Mouse (Mus musculus) brain, embryonic 14.5 days (tissue): ENCODE data around the gene Fam243. TPM values are rescaled to one million over a fixed set of nuclear protein-coding genes. Genes with fewer than 3 reads are reported as not detected.

Source experiments
- DNase-seq: peaks from one replicate; pipeline ENCODE4 v3.0.0-alpha.2; 2011; ENCODE audit warnings: low read depth
- CTCF ChIP-seq: fragments of 200-500 bp; IDR thresholded peaks from 2 replicates; pipeline ENCODE4 v1.5.1; 2012; ENCODE audit warnings: inconsistent platforms, mild to moderate bottlenecking, moderate library complexity, borderline replicate concordance; ENCODE audit not compliant: insufficient read depth, insufficient read length; ENCODE audit errors: extremely low read depth
- POLR2A ChIP-seq: fragments of 200-500 bp; IDR thresholded peaks from 2 replicates; pipeline ENCODE4 v1.6.1; 2012; ENCODE audit warnings: mild to moderate bottlenecking, inconsistent platforms, borderline replicate concordance; ENCODE audit not compliant: poor library complexity, insufficient read depth, insufficient read length, severe bottlenecking; ENCODE audit errors: extremely low read depth
- polyA plus RNA-seq: library from polyadenylated mRNA; depleted of rRNA; stranded (reverse); fragments of >200 nt; gene quantifications from 2 replicates; pipeline ENCODE4 v1.2.3, GENCODE M21; 2012

Fam243 gene
- polyA plus RNA-seq, 1 experiment, result 0.25 TPM

GRCm38 (mm10) chr16:92340612-92341511, 19.6 kb upstream of the Fam243 start:
- DNase-seq, result peak; percentile 89
- TF ChIP-seq POLR2A, result no peak
- peak; percentile 87 for TF ChIP-seq CTCF

- peak; percentile 86 for DNase-seq
- no peak for TF ChIP-seq POLR2A
- TF ChIP-seq CTCF, result peak; percentile 92
Measured at GRCm38 (mm10) chr16:92336280-92336679, 15.0 kb upstream of the Fam243 start.

- TF ChIP-seq POLR2A (no peak), CTCF (peak; percentile 27; the same call in 1 of the 2 replicates)
- DNase-seq, result no peak
Measured at GRCm38 (mm10) chr16:92334600-92334999, 13.4 kb upstream of the Fam243 start.

DNA sequence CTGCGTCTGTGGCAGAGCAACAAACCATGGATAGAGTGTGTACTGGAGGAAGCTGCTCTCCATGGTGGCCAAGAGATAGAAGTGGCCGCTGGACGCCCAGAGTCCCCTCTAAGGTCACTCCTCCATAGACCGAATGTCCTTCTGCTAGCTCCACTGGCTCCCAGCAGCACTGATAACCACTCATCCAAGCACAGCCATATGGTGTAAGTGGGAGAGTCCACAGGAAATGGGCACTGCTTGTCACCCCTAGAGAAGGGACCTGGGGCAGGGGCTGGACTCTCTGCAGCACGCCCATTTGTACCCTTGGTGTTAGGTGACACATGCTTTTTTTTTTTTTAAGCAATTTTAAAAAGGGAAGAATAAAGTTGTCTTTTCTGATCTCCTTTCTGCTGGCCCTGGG, 9.7 kb upstream of the Fam243 start:
- TF ChIP-seq POLR2A (no peak), CTCF (no peak)

DNA sequence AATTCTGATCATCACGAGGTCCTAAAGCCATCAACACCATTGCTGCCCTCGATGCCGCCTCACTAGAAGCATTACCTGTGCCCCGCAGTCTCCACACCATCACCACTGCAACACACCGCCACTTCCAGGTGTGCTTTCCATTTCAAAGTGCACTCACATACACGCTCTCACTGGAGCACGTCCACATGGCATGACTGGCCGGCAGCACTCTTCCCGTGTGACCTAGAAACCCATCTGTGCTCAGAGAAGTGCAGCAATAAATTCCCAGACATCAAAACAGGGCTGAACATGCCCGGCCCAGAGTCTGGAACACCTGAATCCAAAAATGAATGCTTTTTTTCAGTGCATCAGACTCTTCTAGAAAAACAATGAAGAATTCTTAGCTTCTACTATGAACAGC, 6.7 kb upstream of the Fam243 start:
- DNase-seq, result no peak
- TF ChIP-seq POLR2A, result no peak
- TF ChIP-seq CTCF, result no peak

More for the DNA sequence above, 9.7 kb upstream of the Fam243 start:
- DNase-seq, result no peak

- DNase-seq, result no peak
- no peak for TF ChIP-seq CTCF
- TF ChIP-seq POLR2A, result no peak
Measured at GRCm38 (mm10) chr16:92325062-92325406, 3.8 kb upstream of the Fam243 start.

DNA sequence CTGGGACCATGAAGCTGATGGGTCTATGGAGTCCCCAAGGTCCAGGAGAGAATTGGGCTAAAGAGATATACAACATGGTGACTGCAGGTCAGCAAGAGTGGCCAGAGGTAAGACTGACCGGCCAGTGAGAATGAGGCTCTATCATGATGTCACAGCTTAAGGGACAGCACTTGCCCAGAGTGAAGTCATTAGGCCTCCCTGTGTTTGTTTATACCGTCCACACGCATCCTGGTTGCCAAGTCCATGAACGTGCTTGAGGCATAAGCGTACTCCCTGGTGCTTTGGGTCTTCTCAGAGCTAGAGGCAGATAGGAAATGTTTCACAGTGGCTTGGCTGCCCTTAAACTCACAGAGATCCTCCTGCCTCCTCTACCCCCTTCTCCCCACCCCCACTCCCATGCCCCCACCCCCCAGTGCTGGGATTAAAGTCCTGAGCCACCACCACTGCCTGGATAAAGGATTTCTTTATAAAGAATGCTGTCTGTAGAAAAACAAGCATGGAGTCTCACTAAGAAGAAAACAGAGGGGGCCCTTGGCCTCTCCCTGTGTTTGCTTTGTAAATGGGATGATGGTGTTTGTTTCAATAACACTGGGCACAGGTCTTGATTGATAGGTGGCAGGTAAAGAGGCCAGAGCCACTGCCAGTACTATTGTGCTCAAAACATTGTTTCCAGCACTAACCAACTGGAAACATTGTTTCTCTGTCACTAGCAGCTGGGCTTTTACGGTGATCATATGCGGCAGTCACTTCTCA, 3.2 kb upstream of the Fam243 start:
- DNase-seq, result peak; percentile 41
- TF ChIP-seq POLR2A (no peak), CTCF (no peak)

DNA sequence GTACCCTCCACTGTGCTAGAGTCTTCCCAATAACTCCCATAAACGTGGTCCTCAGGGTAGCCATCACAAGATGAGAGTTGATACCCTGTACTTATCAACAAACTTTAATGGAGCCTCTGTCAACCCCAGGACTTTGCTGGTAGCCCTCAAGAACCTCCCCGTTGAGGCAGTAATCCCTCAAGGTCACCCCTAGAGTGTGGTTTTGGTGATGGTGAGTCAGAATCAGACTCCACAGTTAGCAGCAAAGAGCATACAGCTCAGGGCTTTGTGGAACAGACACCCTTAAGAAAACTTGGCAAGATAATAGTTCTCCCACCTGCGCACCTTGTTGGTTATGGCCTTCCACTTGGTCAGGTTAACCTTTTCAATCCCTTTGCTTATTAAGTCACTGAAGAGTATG, 880 bp downstream of the Fam243 start:
- TF ChIP-seq POLR2A (no peak), CTCF (no peak)
- no peak for DNase-seq

DNA sequence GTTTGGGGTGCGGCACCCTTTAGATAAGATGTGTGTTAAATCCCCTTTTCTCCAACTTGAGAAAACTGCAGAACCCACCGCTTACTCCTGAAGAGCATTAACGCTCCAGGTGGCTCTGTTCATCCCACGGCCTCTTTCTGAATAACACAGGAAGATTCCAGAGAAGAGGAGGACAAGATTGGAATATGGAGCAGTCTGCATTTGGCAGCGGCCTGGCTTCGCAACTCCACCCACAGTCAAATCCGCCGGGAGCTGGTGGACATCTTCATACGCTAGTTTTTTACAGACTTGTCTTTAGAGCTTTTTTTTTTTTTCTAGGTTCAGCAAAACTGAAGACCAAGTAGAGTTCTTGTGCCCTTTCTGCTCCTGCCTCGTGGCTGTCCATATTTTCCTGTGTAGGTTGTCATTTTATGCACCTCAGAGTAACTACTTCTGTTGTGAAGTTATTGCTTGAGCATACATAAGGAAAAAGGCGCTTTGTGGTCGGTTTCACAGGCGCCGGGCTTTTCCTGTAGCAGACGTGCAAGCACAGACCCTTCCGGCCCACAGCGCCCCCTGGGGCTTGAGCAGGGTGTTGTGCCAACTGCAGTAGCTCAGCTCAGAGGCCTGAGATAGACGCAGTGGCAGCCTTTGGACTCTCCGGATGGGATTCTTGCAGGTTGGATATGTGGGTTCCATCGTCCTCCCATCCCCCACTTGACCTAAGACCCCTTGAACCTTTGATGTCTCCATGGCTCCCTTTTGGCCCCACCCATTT, 1.7 kb downstream of the Fam243 start:
- no peak for TF ChIP-seq POLR2A
- peak; percentile 33; the same call in 1 of the 2 replicates for TF ChIP-seq CTCF
- peak; percentile 20 for DNase-seq

GRCm38 (mm10) chr16:92316049-92316738, 5.0 kb downstream of the Fam243 start:
- TF ChIP-seq CTCF, result no peak
- TF ChIP-seq POLR2A, result no peak
- DNase-seq, result no peak
